Mouse (Mus musculus) MEL (cell line): ENCODE data around the gene Lrrfip1.

Experiments used
- CTCF ChIP-seq, 3 experiments: IDR thresholded peaks in 2 of 3; conservative IDR thresholded peaks in 1 of 3; 2 replicates each; pipeline ENCODE4 v1.5.1; 2011 to 2012; ENCODE audit warnings: low read length in 3 of 3, low read depth in 2 of 3, mild to moderate bottlenecking in 2 of 3, improper control_type of control experiment in 1 of 3, inconsistent platforms in 1 of 3, mixed read lengths in 1 of 3, moderate library complexity in 1 of 3; ENCODE audit not compliant: control insufficient read depth in 1 of 3, insufficient read depth in 1 of 3, poor library complexity in 1 of 3, severe bottlenecking in 1 of 3
- EP300 ChIP-seq, 2 experiments: IDR thresholded peaks; 2 replicates each; pipeline ENCODE4 v1.6.1; 2011; ENCODE audit warnings: improper control_type of control experiment in 2 of 2, low read length in 2 of 2, low read depth in 1 of 2, mild to moderate bottlenecking in 1 of 2
- GATA1 ChIP-seq: IDR thresholded peaks from 2 replicates; pipeline ENCODE4 v1.6.1; 2011; ENCODE audit warnings: low read depth, low read length, improper control_type of control experiment
- KAT2A ChIP-seq: conservative IDR thresholded peaks from 2 replicates; pipeline ENCODE4 v1.6.1; 2012; ENCODE audit warnings: low read depth, low read length, improper control_type of control experiment, inconsistent platforms
- MEF2A ChIP-seq: IDR thresholded peaks from 2 replicates; pipeline ENCODE4 v1.6.1; 2014; ENCODE audit warnings: low read depth, mild to moderate bottlenecking, inconsistent platforms, low read length, improper control_type of control experiment; ENCODE audit not compliant: poor library complexity, insufficient replicate concordance, severe bottlenecking; ENCODE audit errors: extremely low read depth
- POLR2A ChIP-seq, 2 experiments: IDR thresholded peaks; 2 replicates each; pipeline ENCODE4 v1.6.1; 2011 to 2012; ENCODE audit warnings: low read length in 2 of 2, mild to moderate bottlenecking in 2 of 2, control low read depth in 1 of 2, improper control_type of control experiment in 1 of 2, low read depth in 1 of 2, moderate library complexity in 1 of 2; ENCODE audit not compliant: control insufficient read depth in 1 of 2, insufficient read depth in 1 of 2, poor library complexity in 1 of 2
- POLR2AphosphoS2 ChIP-seq: IDR thresholded peaks from 2 replicates; pipeline ENCODE4 v1.6.1; 2011; ENCODE audit warnings: low read length, improper control_type of control experiment
- POLR2AphosphoS5 ChIP-seq: IDR thresholded peaks from 2 replicates; pipeline ENCODE4 v1.6.1; 2012; ENCODE audit warnings: low read depth, borderline replicate concordance, mild to moderate bottlenecking, inconsistent platforms, low read length, moderate library complexity, mixed read lengths
- USF1 ChIP-seq: IDR thresholded peaks from 2 replicates; pipeline ENCODE4 v1.6.1; 2014; ENCODE audit warnings: low read depth, mild to moderate bottlenecking, inconsistent platforms, low read length, improper control_type of control experiment, moderate library complexity
- USF2 ChIP-seq, 2 experiments: IDR thresholded peaks; 2 replicates each; pipeline ENCODE4 v1.6.1; 2011 to 2012; ENCODE audit warnings: improper control_type of control experiment in 2 of 2, low read length in 2 of 2, borderline replicate concordance in 1 of 2, inconsistent platforms in 1 of 2, low read depth in 1 of 2, mild to moderate bottlenecking in 1 of 2; ENCODE audit not compliant: insufficient read depth in 1 of 2
- ZC3H11A ChIP-seq: IDR thresholded peaks from 2 replicates; pipeline ENCODE4 v1.6.1; 2012; ENCODE audit warnings: low read depth, mild to moderate bottlenecking, inconsistent platforms, low read length, improper control_type of control experiment
- ZMIZ1 ChIP-seq: IDR thresholded peaks from 2 replicates; pipeline ENCODE4 v1.6.1; 2012; ENCODE audit warnings: low read depth, mild to moderate bottlenecking, inconsistent platforms, low read length, improper control_type of control experiment, moderate library complexity

- TF ChIP-seq CTCF (IDR thresholded peaks at IDR 0.05 in 2 of 3, conservative IDR thresholded peaks at IDR 0.05 in 1 of 3; ENCODE audit: control insufficient read depth in 1 of 3, insufficient read depth in 1 of 3, low read depth in 2 of 3, low read length in 3 of 3, poor library complexity in 1 of 3, severe bottlenecking in 1 of 3) (no peak), GATA1 (no peak), POLR2AphosphoS5 (no peak), POLR2AphosphoS2 (no peak), USF2 (IDR thresholded peaks at IDR 0.05; ENCODE audit: borderline replicate concordance in 1 of 2, insufficient read depth in 1 of 2, low read depth in 1 of 2, low read length in 2 of 2) (no peak), POLR2A (IDR thresholded peaks at IDR 0.05; ENCODE audit: control insufficient read depth in 1 of 2, insufficient read depth in 1 of 2, low read depth in 1 of 2, low read length in 2 of 2, poor library complexity in 1 of 2) (no peak), EP300 (IDR thresholded peaks at IDR 0.05; ENCODE audit: low read depth in 1 of 2, low read length in 2 of 2) (no peak), MEF2A (no peak), KAT2A (no peak), ZMIZ1 (no peak), ZC3H11A (no peak), USF1 (no peak)
Measured at GRCm38 (mm10) chr1:90973574-90973911, 25.0 kb upstream of the Lrrfip1 start.
